Mouse (Mus musculus) lung, adult 2 months (tissue): Measurements from ENCODE around the gene Tmem107. TPM values are rescaled to one million over a fixed set of nuclear protein-coding genes. Genes with fewer than 3 reads are reported as not detected.

Source experiments
- DNase-seq: peaks from one replicate; pipeline ENCODE4 v3.0.0; 2022
- H3K4me1 ChIP-seq: fragments of 200-500 bp; 2 replicates; pipeline ENCODE4 v1.6.1; 2011; ENCODE audit warnings: low read length; ENCODE audit not compliant: control insufficient read depth, insufficient read depth
- H3K4me3 ChIP-seq: fragments of 200-500 bp; replicated peaks from 2 replicates; pipeline ENCODE3; 2011; ENCODE audit warnings: low read depth, mild to moderate bottlenecking, control low read depth, low read length; ENCODE audit errors: extremely low read depth
- CTCF ChIP-seq: fragments of 200-500 bp; IDR thresholded peaks from 2 replicates; pipeline ENCODE4 v1.5.1; 2011; ENCODE audit warnings: mild to moderate bottlenecking, low read length, control low read depth; ENCODE audit not compliant: insufficient read depth
- POLR2A ChIP-seq: fragments of 200-500 bp; IDR thresholded peaks from 2 replicates; pipeline ENCODE4 v1.6.1; 2011; ENCODE audit warnings: low read depth, mild to moderate bottlenecking, control low read depth, low read length, borderline replicate concordance; ENCODE audit errors: extremely low read depth
- WGBS: fragments of 180-500 bp; shearing (Covaris S2); methylation state at CpG from one replicate; pipeline ENCODE4 v1.1.7; 2018; 5-methylcytosine and 5-hydroxymethylcytosine counted together
- polyA plus RNA-seq: library from polyadenylated mRNA; depleted of rRNA; stranded (reverse); fragments of >200 nt; gene quantifications from 2 replicates; pipeline ENCODE4 v1.2.3, GENCODE M21; 2012

The Tmem107 gene
- polyA plus RNA-seq, 1 experiment, result 69.8 TPM

DNA sequence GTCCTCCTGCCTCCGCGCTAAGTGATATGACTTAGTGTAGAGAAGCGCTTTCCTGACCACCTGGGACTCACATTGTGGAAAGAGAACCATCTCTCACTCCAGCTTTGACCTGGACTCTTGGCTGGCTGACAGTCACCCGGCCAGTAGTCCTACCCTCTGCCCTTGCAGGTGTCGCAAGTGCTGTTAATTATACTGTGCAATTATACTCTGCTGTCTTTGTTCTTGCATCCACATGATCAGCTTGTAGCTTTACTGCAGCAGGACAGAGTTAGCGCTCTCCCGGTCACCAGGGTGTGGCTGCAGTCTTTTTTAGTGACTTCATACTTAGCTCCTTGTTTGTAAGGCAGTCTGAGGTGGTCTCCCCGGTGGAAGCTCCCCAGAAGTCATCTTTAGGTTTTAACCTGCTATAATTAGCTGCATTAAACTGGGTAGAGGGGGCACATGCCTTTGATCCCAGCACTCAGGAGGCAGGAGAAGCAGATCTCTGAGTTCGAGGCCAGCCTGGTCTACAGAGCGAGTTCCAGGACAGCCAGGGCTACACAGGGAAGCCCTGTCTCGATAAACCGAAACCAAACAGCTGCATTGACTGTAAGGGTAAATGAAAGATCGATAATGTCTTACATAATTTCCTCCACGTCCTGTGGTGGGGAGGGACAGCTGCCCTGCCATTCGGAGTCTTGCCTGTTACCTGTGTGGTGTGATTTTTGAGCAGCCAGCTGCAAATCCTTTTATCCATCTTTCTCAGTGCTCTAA lies 9.7 kb downstream of the Tmem107 start:
- TF ChIP-seq CTCF (no peak), POLR2A (no peak)
- WGBS, result 77% methylated on average over 15 of the region's 15 CpGs
- no peak overlapping the region for H3K4me3 ChIP-seq
- no peak for DNase-seq
- no peaks in the 10 kb centered on the region for H3K4me1 ChIP-seq

DNA sequence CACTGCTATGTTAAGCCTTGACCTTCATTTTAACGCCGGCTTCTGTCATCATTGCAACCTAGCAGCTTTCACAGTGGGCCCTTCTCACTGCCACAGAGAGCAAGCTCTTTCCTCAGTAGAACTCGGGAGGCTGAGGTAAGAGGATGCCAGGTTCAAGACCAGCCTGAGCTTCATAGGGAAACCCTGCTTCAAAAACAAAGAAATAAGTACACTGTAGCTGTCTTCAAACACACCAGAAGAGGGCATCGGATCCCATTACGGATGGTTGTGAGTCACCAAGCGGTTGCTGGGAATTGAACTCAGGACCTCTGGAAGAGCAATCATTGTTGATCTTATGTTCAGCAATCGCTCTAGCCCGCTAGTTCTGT lies 10.2 kb downstream of the Tmem107 start:
- 87% methylated on average over 8 of the region's 8 CpGs for WGBS
- no peak for DNase-seq
- no peaks in the 10 kb centered on the region for H3K4me1 ChIP-seq
- no peak for TF ChIP-seq CTCF
- TF ChIP-seq POLR2A, result no peak
- no peak overlapping the region for H3K4me3 ChIP-seq

DNA sequence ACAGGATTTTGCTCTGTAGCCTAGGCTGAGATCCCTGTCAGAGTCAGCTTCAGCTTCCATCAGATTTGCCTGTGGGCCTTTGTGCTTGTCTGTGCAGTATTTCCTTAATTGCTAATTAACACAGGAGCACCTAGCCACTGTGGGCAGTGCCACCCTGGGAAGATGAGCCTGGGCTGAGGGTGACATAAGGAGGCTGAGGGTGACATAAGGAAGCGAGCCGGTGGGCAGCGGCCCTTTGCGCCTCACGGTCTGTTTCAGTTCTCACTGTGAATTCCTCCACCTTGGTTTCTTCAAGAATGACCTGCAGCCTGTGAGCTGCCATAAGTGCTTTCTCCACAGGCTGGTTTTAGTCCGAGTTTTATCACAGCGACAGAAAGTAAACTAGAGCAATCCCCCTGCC lies 11.0 kb downstream of the Tmem107 start:
- WGBS, result 76% methylated on average over 7 of the region's 7 CpGs

DNA sequence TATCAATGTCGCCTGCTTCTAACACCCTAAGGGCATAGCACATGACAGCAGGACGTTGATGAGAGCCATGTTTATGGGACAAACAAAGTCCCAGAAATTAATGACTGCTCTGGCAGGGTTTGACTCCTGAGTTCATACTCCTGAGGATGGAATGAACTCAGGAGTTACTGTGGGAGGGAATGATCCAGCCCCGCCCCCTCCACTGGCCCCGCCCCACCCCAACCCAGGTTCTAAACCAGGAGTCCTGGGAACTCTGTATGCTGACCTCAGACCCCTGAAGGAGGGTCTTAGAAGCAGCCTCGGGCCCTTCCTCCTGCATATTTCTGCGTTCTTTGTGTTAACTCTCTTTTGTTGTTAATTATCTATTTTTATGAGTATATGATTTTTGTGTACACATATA lies 15.0 kb downstream of the Tmem107 start:
- DNase-seq, result no peak
- H3K4me1 ChIP-seq, result peaks cover 11% of the 10 kb centered on the region
- no peak for TF ChIP-seq CTCF
- TF ChIP-seq POLR2A, result no peak
- no peak overlapping the region for H3K4me3 ChIP-seq
- WGBS, result 63% methylated on average over 6 of the region's 6 CpGs

More for the DNA sequence above, 11.0 kb downstream of the Tmem107 start:
- TF ChIP-seq POLR2A (no peak), CTCF (no peak)
- no peak for DNase-seq
- Histone ChIP-seq H3K4me3 (no peak overlapping the region), H3K4me1 (no peaks in the 10 kb centered on the region)

DNA sequence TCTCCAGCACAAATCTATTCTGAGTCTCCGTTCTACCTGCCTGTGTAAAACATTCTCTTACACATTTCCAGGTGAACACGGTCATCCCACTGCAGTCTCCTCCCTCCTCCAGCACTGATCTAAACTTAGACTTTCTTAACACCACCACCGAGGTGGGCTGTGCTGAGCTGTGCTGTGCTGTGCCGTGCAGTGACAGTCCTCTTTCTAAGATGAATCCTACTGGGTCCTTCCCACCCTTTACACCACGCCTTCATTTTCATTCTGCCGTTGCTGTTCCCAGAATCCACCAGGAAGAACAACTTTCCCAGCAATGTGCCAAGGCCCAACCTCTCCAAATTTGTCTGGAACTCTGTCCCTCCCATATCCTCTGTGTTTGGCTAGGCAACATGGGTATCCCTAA lies 15.8 kb downstream of the Tmem107 start:
- 46% methylated on average over 6 of the region's 6 CpGs for WGBS
- H3K4me3 ChIP-seq, result no peak overlapping the region
- TF ChIP-seq POLR2A (no peak), CTCF (no peak)
- H3K4me1 ChIP-seq, result peaks cover 11% of the 10 kb centered on the region
- DNase-seq, result no peak

DNA sequence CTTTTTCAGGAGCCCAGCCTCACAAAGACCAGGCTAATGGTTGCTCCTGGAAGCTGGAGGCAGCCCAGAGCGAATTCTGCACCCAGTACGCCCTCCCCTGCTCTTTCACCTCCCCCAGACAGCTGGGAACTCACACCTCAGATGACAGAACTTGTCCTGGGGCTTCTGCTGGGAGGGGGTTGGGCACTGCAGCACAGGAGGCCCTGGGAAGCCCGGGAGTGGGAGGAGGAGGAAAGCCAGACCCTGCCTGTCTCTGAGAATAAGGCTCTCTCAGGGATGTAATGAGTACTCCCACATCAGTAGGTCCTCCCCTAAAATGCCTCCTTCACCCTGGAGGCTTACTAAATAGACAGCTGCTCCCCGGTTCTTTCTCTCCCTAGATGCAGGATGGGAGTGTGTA lies 16.5 kb downstream of the Tmem107 start:
- 55% methylated on average over 4 of the region's 4 CpGs for WGBS
- H3K4me1 ChIP-seq, result peaks cover 11% of the 10 kb centered on the region
- TF ChIP-seq POLR2A, result no peak
- no peak overlapping the region for H3K4me3 ChIP-seq
- no peak for DNase-seq

DNA sequence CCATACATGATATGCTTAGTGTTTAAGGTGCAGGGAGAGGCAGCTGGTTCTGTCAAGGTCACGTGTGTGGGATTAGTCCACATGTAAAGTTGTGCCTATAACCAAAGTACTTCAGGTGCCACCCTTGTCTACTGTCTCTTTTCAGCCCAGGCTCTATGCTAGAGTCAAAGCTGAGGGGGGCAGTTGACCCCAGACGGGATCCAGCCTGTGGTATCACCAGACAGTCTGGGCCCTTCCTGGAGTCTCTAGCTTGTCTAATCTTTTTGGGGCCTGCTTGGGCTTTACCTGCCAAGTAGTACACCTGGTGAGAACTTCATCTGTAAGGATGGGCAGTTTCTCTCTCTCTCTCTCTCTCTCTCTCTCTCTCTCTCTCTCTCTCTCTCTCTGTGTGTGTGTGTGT lies 17.0 kb downstream of the Tmem107 start:
- 87% methylated on average over 2 of the region's 2 CpGs for WGBS
- no peak for TF ChIP-seq POLR2A
- no peak for TF ChIP-seq CTCF
- peaks cover 11% of the 10 kb centered on the region for H3K4me1 ChIP-seq
- no peak overlapping the region for H3K4me3 ChIP-seq
- no peak for DNase-seq

DNA sequence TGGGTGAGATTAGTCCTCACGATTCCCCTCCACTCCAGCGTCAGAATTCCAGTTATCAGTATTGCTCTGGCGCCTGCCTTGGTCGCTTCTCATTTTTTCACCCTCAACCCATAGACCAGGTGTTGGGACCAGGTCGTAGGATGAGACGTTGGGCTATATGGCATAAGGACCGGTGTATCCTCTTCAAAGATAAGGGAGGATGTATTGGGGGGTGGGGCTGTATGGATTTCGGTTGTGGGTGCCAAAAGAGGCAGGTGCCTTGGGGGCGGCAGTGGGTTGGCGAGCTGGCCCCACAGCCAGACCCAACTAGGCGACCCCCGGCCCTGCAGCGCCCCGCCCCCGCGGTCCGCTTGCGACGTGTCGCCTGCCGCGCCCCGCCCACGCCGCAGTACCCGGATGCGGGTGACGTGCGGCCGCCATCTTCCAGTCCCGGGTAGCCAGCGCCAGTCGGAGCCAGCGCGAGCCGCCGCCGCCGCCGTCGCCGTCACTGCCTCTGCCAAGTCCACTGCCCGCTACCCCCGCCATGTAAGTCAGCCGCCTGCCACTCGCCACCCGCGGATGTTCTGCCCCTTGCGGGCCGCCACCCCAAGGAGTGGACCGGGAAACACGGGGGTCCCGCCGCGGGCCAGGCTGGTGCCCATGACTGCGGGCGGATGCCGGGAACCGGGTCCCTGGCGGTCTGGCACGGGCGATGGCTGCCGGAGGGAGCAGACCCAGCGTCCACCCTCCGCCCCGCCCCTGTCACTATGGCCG lies 17.7 kb downstream of the Tmem107 start, which contains the start of gene Vamp2:
Gene Vamp2, plus strand, starts transcription at position 388 of the 753 bp plus-strand sequence.
- TF ChIP-seq POLR2A (0 out of 2 replicates have a peak, but pooled peaks have one; percentile 47), CTCF (no peak)
- H3K4me3 ChIP-seq, result peak within 1 kb of the TSS; percentile 99
- under 1% methylated on average over 67 of the region's 67 CpGs for WGBS
- DNase-seq, result peak; percentile 90
- peaks cover 11% of the 10 kb centered on the region for H3K4me1 ChIP-seq

DNA sequence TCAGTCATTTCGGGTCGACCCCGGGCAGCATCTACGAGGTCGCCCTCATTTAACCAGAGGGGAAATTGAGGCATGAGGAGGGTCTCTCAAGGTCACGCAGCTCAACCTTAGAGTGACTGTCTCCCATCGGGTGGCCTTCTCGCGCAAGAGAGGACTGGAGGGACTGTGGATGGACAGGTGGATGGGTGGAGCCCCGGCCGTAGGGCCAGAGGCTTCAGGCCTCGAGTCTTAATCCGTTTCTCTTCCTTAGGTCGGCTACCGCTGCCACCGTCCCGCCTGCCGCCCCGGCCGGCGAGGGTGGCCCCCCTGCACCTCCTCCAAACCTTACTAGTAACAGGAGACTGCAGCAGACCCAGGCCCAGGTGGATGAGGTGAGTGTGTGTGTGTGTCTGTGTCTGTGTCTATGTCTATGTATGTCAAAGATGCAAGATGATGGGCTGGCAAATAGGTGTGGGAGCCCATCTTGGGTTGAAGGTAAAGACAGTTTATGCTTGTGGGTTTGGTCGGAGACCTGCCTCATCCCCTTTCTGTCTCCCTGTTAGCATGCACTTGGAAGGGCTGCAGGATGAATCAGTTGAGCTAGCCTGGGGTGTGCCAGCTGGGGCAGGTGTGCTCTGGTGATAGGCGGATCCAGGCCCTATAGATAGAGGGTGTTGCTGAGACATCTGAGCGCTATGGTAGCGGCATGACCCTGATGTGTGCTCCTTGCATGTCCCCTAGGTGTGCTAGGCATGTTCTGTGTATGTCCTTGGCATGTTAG lies 18.4 kb downstream of the Tmem107 start:
- DNase-seq, result no peak
- 8% methylated on average over 25 of the region's 25 CpGs for WGBS
- Histone ChIP-seq H3K4me3 (peak overlapping the region; percentile 99), H3K4me1 (peaks cover 11% of the 10 kb centered on the region)
- TF ChIP-seq CTCF, result no peak
- TF ChIP-seq POLR2A, result 0 out of 2 replicates have a peak, but pooled peaks have one; percentile 32
